Mouse (Mus musculus) adrenal gland, adult (tissue): Measurements from ENCODE around the gene Padi2.
A peak's percentile ranks its signal among the peaks of the same experiment; 100 is the strongest.

Source experiments
- DNase-seq, 2 experiments: peaks; one replicate each; pipeline ENCODE4 v3.0.0; 2022 to 2023; ENCODE audit warnings: low spot score in 1 of 2; ENCODE audit not compliant: inconsistent age in 2 of 2

Padi2 gene

DNA sequence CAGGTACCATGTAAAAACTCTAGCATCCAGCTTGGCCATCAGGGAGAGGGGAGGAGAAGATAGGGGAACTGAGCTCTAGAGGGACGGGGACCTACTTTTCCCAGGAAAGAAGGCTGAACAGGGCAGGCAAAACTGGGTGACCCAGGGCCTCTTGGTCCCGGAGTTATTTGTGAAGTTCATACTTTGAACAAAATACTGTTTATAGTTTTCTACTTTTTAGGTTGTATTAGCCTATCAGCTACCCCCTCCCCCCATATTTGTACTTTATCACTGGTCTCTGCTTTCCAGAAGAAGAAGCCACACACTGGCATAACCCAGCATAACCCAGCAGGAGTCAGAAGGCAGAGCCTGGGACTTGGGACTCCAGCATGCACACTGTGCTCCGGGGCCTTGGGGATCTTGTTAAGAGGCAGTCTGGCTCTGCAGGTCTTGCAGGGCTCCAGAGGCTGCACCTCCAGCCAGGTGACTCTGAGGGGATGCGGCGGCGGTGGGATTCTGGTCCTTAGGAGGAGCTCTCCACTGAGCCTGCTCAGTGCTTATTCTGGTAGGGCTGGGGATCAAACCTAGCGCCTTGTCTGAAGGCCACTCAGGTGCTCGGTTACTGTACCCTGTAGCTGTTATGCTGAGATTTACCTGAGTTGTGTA, 25.0 kb upstream of the Padi2 start:
- no peak for DNase-seq

DNA sequence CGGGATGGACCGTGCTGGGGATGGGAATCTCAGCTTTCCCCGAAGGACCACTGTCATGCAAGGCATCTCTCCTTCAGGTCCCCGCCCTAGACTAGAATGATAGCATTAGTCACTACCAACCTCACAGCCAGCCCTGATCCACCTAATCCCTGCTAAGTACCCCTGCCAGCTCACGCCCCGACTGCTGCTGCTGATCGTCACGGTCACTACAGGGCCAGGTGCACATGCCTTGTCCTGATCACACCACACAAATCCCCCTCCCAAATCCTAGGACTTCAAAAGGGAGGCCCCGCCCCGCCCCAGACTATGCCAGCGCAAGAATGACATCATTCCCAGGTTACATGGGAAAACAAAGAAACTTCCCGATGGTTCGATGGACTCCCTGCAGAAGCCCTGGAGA, 24.4 kb upstream of the Padi2 start:
- DNase-seq = peak in 1 of 2 experiments; percentile 15

DNA sequence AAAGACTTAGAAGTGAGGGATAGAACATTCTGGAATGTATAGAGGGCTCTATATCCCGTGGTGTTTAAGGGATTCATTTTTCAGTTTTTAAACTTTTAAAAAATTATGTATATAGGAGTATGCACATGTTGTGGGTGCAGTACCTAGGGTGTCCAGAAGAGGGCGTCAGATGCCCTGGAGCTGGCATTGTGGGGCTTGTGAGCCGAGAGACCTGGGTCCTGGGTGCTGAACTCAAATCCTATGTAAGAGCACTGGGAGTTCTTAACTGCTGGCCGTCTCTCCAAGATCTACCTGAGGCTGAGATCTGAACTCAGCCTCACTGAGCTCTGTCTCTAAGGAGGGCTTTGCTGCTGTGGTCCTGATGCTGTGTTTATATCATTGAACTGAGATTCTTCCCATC, 23.8 kb upstream of the Padi2 start:
- DNase-seq = no peak

DNA sequence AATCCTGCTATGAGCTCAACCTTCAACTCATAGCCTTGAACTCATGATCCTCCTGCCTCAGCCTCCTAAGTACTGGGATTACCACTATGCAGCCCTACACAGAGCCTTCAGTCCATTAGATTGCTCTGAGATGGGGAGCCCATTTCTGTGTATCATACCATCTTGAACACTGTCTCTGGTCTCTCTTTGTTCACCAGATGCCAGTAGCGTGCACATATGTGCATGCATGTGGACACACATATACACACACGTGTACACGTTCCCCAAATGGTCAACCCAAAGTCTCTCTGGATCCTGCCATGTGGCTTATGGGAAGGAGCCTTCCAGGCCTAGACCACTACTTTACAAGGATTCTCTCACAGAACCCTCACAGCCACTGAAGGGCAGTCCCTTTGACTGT, 23.2 kb upstream of the Padi2 start:
- no peak for DNase-seq

DNA sequence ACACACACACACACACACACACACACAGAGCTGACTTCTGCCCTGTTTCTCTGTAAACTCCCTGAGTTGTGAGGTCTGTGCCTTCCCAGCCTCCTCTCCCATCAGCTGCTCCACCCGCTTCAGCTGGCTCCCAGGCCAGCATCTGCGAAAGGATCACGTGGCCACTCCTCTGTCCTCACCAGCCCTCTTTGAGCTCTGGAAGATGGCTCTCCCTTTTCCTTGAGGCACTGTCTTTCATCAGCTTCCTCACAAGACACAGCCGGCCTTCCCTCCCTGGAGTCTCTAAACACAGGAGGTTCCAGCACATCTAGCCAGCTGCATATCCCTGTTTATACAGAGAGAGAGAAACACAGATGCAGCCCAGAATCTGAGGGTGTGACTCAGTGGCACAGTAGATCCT, 22.3 kb upstream of the Padi2 start:
- peak in 1 of 2 experiments; percentile 2 for DNase-seq

DNA sequence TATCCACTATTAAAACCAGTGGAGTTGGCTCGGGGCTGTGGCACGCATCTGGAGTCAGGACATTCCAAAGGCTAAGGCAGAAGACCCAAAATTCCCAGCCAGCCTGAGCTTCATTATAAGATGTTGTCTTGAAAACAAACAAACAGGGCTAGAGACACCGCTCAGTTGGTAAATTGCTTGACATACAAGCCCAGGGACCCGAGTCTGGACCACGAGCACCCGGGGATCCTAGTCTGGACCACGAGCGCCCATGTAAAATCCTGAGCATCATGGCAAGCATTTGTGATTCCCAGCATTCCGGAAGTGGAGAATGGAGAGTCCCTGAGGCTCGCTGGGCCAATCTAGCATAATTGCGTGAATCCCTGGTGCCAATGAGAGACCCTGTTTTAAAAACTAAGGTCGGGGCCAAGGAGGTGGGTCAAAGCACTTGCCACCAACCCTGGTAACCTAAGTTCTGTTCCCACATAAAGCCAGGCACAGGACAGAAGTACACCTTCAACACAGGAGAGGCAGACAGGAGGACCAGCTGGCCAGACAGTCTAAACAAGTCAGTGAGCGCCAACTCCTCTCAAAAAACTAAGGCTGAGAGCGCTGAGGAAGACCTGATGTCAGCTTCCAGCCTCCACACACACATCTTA, 14.5 kb upstream of the Padi2 start:
- DNase-seq = no peak

DNA sequence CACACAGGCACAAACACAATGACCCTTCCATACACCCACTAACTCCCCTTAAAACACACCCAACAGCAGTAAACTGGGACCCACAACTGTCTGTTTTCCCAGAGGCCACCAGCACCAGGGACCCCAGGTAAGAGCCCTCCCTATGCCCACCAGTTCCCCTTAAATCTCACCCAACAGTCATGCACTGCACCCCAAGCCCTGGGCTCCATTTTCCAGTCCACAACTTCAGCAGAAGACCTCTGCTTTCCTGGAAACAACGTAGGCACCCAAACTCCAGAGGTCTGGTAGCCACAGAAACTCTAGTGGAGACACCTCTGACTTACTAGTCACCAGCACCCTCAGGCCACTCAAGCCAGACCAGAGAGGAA, 14.0 kb upstream of the Padi2 start:
- DNase-seq = no peak

DNA sequence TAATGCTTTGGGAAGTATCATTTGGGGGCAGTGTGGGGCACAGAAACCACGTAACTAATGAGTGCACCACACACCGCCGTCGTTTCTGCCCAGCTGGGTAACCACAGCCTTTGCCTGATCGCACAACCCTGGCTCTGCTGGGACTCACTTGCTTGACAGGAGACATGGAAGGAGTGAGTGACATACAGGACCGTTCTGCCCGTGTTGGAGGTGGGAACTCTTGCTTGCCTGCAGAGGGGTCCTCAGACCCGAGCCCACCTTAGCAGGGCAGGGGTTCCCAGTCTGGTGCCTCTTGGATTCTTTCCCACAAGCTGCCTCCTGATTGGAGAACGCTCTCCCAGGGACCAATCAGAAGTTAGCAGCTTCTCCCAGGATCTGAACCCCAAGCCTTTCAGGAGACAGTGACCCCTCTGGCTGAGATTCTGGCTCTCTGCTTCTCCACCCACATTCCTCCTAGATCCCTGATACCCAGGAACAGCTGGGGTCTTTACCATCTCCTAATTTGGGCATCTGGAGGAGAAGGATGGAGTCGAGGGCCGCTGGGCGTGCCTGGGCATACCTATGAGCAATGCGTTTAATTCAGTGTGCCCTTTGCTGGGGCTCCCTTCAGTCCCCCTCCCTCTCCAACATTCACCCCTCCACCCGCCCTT, 1.2 kb upstream of the Padi2 start:
- DNase-seq = no peak

DNA sequence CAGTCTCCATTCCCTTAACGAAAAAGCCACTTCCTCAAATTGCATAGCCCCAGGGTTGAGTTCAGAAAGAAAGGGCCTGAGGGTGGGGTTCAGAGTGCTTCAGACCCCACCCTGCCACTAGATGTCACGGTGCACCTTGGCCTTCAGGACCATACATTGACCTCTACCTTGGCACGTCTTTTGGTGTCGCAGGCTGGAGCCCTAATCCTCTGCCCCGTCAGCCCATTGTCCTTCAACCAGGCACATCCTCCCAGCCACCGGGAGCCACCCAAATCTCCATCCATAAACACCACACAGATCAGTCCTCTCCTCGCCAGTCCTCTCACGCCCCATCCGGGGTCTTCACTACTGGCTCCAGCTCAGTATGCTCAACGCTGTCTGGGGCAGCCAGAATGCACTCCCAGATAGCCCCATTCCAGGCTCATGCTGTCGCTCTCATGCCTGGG, 695 bp upstream of the Padi2 start:
- DNase-seq = peak in 1 of 2 experiments; percentile 42

DNA sequence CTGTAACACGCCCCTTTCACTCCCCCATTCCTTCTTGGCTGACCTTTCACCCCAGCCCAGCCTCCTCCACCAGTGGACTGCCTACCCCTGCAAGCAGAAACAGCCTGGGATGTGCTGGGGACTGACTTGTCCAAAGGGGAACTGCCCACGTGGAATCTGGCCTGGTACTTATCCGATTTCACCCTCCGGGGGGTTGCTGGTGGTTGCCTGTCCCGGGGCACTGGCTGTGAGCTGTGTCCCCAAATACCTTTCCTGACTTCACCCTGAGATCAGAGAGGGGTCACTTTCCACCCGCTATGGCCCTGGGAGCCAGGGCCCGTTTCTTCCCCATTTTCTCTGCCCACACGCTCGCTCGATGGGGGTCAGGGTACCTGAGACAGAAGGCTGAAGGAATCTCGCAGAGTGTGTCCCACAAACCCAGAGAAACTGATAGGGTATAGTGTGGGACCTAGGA, 710 bp downstream of the Padi2 start:
- DNase-seq = no peak

DNA sequence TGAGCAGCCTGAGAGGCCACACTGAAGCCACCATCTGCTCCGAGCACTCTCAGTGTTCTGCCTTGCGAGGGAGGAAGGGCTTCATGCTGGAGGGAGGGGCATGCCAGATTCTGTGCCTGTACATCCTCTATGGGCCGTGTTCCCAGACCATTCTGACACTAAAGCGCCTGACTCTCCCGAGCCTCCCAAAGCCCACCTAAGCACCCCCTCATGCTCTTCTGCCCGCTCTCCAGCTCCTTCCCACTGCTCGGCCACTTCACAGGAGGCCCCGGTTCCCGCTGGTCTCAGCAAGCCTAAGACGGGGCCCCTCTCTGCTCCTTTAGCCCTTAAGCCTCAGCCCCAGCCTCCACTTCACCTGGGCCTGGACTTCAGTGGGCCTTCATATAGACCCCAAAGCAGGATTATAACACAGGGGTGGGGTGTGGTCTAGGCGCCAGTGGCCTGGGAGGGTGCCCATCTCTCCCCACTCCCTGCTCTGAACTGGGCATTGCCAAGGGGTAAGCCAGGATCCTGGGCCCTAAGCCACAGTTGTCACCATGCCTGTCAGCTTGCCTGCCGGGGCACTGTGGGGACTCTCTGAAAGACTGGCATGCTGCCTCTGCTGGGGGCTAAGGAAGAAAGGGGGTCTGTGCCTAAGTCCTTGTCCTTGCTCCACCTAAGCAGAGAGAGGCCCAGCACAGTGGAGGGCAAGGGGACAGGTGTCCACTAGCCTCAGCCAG, 1.3 kb downstream of the Padi2 start:
- no peak for DNase-seq

DNA sequence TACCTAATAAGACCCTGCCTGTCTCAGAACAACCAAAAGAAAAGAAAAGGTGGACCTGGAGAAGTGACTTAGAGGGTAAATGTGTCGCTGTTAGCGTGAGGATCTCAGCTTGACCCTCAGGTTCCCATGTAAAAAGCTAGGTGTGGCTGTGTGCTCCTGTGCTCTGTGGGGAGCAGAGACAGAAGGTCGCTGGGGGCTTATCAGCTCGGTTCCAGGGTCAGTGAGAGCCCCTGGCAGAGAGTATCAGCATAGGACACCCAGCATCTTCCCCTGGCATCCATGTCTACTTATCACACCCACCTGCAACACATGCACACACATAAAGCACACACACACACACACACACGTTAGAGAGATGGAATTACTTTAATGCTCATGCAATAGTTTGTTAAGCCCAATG, 2.5 kb downstream of the Padi2 start:
- no peak for DNase-seq

DNA sequence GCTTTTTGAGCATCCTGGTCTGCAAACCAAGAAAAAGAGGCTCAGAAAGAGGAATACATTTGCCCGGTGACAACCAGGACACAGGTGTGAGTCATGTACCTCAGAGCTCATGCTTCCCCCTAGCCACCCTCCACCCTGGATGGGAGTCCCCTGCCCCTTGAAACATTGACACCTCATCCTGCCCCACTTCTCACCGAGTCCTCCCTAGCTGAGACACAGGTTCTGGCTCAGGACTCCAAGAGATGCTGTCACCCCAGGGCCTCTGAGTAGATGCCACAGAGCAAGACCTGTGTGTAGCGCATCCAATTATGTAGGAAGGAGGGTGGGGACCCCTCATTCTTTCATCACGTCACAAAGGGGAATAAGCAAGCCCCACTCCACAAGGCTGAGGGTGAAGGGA, 3.4 kb downstream of the Padi2 start:
- DNase-seq = no peak

DNA sequence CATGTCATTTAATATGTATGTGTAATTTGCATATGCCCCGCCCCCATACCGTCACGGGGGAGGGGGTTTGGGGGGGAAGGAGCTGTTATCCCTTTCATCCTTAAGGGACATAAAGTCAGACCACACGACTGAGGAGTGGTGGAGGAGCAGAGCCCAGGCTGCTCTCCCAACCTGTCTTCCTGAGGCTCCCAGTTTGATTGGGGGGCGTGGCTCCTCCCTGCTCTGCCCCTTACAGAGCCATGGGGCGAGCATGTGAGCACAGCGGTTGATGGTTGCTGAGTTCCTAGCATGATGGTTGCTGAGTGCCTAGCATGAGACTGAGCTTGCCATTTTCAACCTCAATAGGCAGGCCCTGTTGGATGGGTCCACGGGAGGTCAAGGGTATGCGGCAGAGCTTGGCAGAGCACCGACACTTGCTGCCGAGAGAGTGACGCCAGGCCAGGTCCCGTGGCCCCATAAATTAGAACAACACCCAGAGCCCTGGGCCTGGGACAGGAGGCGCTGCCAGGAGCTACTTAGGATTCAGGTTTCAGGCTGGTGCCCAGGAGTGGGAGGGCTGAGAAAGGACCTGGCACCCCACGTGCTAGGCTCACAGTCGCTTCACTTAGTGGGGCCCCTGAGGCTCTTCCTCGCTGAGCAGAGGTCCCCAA, 4.6 kb downstream of the Padi2 start:
- peak; percentile 62 to 79 for DNase-seq

DNA sequence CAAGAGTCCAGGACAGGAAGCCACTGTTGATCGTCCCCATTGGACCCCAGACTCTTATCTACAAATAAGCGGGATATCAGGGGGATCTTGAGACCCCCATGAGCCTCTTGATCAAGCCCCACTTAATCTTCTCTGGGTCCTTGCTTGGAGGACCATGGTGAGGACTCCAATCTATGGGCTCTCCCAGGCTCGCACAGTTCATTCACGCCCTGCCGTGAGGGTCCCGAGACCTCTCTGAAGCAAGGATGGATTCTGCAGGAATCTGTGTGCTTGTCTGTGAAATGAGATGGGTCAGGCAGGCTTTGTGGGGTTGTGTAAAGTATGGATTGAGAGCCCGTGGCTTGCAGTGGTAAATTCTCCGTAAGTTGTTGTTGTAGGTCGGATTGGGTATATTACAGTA, 5.3 kb downstream of the Padi2 start:
- DNase-seq = no peak

DNA sequence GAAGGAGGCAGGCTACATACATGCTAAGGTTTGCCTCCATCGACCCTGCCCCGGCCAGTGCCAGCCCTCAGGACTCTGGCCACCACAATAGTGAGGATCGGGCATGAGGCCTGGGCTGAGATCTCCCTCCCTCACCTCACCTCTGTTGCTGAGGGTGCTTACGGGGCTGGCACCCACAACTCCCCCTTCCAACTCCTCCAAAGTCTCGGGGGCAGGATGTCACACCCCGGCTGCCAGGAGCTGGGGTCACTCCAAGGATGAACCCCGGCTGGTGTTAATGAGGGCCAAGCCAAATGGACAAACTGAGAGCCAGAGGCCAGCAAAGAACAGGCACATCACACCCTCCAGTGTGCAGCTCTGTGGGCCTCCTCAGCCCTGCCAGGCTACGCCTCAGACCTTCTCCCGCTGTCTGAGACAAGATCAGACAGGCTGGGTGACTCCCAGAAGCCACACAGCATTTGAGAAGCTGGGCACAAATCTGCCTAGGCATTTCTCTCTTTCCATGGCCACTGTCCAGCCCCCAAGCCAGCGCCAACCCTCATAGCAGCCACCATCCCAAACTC, 6.2 kb downstream of the Padi2 start:
- no peak for DNase-seq

DNA sequence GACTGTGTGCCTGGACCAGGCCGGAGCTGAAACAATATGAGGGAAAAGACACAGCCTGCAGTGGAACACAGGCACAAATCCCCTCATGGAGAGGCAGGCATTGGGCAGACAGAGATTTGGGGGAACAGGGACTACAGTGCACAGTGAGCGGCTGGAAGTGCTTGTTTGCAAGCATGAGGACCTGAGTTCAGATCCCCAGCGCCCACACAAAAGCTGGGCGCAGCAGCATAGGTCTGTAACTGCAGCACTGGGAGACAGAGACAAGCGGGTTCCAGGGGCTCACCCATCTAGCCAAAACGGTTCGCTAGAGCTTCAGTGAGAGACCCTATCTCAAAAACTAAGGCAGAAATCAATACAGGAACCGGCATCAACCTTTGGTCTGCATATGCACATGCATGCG, 7.4 kb downstream of the Padi2 start:
- DNase-seq = peak in 1 of 2 experiments; percentile 2

DNA sequence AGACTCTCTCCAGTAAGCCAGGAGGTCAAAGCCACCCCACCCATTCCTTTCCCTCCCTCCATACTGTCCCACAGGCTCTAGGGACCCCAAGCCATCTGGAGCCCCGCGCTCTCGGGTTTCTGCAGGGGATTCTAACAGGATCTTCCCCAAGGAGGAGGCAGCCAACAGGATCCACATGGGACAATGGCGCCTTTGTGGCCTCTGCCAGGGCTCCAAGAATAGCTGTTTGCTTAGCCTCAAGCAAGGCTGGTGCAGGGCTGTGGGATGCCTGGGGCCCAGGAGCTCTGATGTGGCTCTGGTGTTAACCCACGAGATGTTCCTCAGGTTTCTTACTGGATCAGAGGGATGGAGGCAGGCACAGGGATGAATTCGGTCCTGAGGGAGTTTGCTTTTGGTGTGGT, 8.6 kb downstream of the Padi2 start:
- no peak for DNase-seq

DNA sequence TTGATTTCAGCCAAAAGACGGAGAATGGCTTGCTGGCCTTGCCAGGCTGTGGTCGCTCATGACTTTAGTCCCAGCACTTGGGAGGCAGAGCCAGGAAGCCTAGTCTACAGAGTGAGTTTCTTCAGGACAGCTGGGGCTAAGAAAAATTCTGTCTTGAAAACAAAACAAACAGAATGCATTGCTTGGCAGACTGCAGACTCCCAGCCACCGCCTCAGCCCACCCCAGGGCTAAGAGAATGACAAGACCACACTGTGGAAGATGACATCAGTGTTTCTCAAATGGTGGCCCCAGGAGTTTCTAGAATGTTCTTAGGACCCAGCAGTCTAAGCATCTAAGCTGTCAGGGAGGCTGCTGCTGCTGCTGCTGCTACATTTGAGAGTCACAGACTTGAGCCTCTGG, 9.1 kb downstream of the Padi2 start:
- DNase-seq = no peak

DNA sequence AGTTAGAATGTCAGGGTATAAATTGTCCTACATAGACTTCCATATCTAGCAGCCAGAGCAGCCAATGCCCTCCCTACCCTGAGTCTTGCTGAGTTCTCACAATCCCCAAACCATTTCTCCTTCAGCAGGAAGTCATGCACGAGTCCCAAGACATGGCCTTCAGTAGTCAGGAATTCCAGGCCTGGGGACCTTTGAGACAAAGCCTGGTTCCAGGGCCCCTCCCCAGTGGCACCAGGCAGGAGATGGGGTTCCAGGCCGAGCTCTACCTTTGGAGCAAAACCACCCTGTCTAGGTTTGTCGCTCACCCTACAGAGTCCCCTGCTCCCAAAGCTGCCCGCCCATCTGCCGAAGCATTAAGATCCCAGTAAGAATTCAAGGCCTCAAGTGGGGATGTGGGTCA, 10.2 kb downstream of the Padi2 start:
- no peak for DNase-seq

DNA sequence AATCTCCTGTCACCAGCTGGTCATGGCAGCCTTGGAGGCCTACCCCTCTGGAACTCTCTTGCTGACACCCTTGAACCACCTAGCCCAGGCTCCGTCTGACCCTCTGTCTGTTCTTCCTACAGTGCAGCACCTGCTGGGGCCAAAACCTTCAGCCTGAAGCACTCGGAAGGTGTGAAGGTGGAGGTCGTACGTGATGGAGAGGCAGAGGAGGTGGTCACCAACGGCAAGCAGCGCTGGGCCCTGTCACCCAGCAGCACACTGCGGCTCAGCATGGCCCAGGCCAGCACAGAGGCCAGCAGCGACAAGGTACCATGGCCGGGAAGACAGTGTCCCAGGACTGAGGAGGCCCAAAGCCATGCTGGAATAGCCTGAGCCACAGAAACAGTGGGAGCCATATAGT, 11.3 kb downstream of the Padi2 start:
- DNase-seq = no peak
